Mouse (Mus musculus) layer of hippocampus, postnatal 10 days (tissue): ENCODE data around the gene Gpr55. TPM values are rescaled to one million over a fixed set of nuclear protein-coding genes. Genes with fewer than 3 reads are reported as not detected.

Experiments
- DNase-seq, 2 experiments: peaks; one replicate each; pipeline ENCODE4 v3.0.0; 2021; ENCODE audit warnings: low spot score in 2 of 2
- total RNA-seq, 2 experiments: library from RNA; stranded (reverse); gene quantifications; 2 replicates each; pipeline ENCODE4 v1.2.3; 2021

Gene Gpr55
- total RNA-seq, 2 experiments from 2014 or later, result 0.09 to 0.16 TPM

DNA sequence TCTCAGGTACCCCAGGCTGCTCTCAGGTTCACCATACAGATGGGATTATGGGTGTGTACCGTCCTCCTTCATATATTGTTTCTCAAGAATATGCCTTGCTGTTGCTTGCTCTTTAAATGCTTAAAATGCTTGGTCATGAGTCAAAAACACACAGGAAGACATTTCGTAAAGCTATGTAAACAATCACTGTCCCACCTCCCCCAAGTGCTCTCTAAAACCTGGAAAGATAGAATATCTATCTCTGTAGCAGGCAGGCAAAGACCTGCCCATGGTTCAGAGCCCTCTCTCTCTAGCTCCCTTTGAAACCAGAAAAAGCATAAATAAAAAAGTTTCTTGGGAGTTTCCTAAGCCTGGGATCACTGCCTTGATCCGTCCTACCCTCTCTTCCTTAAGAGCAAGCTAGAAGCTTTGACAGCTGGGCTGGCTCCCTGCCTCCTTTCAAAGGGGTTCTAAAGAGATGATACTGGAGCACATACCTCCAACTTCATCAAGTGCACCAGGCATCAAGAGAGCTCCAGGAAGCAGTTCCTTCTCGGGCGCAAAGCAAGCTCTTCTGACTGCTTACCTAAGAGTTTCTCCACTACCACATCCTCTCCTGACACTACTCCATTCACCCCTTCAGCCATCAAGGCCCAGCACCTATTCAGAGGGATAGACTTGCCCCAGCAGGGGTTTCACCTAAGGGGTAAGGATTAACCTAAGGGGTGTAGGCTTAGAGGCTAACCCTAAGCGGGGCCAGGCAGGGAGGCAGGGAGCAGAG, 1.5 kb downstream of the Gpr55 start:
- DNase-seq, result no peak

DNA sequence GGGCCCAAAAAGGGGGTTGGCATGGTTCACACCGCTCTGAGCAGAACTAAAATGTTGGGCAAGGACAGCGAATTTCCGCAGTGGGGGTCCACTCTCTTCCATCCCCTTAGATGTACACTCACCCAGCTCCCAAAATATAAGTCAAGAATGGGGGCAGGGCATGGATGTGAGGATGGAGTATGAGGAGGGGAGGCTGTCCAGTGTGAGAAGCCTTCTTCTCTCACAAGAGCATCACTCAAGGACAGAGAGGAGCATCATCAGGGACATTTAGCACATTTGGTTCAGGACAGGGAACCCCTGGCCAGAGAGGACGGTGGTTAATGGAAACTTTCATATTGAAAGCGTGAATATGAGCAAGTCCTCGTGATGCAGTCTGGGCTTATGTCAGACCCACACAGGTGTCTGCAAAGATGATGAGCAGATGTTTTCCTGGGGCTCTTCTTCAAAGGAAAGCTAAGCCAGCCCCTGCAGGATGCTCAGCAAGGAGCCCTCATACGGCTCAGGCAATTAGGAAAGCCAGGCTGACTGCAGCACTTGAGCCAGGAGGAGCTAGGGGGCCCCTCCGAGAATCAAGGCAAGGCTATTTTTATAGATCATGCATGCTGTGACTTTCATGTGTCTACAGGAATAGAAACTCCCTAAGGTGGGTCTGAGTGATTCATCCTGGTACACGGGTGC, 2.7 kb downstream of the Gpr55 start:
- no peak for DNase-seq

DNA sequence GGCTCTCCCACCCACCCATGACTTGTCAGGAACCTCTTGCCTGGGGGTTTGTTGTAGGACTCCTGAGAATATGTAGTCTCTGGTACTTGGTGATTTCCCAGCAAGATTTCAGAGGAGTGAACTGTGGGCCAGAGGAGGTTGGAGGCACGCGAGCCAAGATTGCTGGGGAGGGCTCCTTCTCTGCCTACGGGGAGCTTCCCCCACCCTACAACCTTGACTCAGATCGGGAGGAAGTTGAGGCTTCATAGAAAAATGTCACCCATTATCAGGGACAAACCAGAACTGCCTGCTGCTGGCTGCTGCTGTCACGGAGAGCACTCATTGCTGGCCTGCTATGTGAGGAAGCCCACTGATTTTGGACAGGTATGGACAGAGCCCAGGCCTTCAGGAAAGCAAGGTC, 3.5 kb downstream of the Gpr55 start:
- DNase-seq, result no peak

DNA sequence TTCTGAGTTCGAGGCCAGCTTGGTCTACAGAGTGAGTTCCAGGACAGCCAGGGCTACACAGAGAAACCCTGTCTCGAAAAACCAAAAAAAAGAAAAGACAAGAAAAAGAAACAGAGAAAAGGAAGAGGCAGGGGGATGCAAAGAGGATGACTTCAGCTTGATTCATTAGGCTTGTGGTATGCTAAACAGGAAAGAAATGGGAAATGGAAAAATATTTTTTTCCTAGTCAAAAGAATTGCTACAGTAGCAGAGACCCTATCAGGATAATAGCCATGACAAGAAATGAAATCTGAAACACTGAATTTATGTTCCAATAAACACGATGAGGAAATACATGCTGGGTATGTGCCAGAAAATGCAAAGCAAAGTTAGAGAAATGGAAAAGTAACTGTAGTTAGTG, 5.7 kb downstream of the Gpr55 start:
- DNase-seq, result no peak

DNA sequence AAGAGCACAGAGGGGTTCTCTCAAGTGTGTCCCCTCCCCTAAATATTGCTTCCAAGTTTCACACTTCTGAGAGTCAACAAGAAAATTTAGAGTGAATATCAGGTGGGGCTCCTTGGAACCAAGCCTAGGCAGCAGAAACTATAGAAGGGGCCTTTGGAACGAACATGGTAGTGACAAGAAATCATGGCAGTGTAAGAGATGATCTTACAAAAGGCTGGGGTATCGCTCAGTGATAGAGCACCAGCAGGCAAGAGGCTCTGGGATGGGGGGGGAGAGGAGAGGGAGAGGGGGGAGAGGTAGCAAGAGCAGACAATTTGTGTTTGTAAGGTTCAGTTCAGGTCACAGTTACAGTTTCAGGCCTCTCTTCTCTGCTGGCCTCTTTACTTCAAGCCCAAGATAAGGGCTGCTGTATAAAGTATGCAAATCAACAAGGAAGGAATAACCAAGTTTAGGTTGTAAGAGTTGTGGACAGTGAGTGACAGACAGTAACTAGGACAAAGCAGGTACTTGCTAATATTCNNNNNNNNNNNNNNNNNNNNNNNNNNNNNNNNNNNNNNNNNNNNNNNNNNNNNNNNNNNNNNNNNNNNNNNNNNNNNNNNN, 11.6 kb downstream of the Gpr55 start:
- no peak for DNase-seq

DNA sequence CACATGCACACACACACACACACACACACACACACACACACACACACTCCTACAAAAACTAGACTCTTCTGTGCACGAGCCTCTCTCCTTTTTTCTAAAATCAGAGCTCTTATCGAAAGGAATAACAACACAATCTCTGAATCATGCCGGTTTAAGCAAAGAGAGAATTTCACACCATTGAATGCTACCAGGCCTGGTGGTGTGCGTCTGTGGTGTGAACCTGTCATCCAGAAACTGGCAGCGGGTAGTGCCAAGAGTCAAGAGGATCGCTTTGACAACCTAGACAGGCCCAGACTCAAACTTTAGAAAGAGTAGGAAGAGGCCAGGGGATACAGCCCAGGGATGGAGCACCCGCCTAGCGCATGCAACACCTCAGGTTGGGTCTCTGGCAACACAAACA, 18.5 kb downstream of the Gpr55 start:
- DNase-seq, result no peak

DNA sequence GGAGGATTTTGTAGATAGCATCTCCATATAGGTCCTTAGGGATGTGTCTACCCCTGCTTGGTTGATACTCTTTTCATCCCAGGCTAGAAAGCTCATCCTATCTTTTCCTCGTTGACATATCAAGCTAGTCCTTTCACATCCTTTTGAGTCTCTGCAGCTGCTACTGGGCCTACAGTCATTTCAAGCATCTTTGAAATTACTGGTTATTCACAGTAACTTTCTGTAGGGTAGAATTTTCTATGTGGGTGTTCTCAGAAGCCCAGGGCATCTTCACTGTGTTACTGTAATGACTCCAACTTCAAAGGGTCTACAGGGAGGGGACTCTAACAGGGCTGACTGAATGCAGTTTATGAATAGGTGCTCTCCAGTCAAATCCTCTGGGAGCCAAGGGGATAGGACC, 23.5 kb downstream of the Gpr55 start:
- no peak for DNase-seq

DNA sequence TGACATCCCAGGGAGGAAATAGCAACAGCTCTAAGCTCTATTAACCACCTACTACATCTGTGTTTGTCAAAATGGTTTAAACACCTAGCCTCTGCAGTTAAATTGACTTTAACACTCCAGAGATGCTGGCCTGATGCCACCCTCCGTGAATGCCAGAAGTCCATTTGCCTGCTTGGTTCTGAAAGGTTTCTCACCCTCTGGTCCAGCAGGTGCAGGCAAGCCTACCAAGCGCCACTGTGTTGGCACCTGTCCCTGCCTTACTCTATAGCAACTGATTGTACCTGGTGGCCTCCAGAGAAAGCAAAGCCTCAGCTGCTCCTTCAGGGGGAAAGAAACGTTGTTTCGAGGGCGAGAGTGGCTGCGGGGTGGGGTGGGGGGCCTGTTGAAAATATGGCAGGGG, 24.5 kb downstream of the Gpr55 start:
- no peak for DNase-seq

DNA sequence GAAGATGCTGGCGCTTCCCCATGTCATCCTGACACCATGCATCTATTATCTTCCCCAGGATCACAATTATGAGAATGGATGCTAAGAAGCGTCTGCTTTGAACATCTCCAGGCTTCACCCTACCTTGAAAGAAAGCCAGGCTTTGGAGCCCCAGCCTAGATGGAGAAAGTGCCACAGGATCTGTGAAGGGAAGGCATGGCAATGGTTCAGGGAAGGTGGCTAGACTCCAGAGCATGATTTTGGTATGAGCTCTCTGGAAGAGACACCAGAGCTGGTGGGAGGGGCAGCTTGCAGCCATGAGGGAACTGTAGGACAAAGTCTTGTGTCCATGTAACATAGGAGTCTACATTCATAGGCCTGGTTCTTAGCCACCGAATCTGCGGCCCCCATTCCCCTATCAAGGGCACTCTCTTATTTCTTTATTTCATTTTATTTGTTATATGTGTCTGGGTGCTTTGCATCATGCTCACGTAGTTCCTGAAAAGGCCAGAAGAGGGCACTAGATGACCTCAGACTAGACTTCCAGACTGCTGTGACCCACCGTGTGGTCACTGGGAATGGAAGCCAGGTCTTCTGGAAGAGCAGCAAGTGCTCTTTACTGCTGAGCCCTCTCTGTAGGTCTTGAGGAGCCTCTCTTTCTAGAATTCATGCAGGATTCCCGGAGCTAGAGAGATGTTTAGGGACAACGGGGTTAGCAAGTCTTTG, 25.5 kb downstream of the Gpr55 start:
- peak; percentile 73 for DNase-seq

DNA sequence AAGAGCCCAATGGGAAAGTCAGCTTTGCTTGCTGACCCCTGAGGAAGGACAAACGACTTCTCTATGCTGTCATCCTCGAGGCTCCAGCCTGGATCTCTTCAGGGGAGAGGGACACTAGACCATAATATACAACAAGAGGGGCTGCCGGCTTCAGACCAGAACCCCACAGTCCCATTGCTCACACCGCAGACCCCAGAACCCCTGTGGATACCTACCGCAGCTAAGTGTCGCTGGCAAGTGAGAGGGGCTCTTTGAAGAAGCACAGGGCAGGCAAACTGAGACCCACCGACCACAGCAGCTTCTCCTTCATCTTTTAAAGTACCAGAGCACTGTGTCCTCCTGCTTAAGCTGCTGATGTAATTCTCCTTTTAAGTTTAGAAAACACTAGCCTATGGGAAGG, 26.2 kb downstream of the Gpr55 start:
- no peak for DNase-seq

DNA sequence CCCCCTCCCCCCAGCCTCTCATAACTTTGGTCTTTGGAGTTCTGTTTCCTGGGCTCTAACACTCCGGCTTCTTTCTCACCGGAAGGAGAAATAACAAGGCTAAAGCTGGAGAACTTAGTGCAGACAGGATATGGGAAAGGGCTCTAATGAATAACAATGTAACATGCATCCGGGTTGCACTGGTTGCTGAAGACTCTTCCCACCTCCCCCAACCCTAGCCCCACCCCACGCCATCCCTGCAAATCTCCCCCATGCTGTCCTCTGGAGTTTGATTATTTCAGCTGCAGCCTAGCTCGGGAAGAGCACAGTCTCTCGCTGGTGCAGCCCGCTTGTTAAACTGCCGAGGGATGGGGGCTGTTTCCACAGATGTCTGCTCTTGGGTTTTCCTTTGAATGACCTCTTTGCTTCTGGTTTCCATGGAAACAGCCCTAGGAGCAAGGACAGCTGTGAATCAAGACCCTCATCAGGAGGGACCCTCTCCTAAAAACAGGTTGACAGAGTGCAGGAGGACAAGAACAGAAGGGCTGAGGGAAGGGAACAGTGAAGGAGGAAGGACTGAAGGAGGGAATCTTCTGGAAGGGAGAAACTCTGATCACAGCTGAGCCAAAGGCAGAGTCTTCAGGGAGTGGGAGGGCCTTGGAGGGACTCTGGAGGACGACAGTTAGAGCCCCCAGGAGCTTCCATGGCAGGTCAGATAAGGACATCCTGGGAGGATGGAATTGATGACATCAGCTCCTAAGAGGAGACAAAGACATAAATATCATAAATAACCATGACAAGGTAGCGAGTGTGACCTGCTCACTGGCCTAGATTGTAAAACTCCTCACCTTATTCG, 27.0 kb downstream of the Gpr55 start:
- DNase-seq, result no peak

DNA sequence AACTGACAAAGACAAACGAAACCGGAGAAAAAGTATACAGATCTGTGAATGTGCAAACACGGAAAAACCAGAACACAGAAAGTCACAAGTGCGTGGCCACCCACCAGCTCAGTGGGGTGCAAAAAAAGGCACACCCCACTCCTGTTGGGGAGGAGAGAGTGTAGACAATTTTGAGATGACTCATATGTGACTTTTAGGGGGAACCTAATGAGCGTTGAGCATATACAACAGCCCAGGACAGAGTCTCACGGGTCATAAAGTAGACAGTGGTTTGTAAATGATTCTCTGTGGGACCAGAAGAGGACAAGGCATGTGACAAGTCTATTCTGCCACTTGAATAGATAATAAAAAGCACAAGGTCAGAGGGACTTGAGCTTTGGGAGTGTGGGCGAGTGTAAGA, 27.6 kb downstream of the Gpr55 start:
- DNase-seq, result no peak

DNA sequence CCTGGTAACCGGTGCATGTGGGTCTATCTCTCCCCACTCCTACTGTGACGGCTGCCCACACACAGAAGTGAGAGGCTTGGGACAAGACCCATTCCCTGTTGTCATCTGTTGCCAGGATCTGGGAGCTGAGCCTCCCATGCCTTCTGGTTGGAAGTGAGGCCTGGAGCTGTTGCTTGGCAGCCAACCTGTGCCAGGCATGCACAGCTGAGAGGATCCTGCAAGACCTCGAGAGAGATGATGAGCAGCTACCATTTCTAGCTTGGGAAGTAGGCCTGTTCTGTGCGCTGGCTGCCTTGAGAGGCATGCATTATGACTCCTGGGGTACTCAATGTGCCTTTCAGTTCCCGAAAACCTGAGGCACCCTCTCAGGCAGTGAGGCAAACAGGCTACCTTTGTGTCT, 29.6 kb downstream of the Gpr55 start:
- no peak for DNase-seq

DNA sequence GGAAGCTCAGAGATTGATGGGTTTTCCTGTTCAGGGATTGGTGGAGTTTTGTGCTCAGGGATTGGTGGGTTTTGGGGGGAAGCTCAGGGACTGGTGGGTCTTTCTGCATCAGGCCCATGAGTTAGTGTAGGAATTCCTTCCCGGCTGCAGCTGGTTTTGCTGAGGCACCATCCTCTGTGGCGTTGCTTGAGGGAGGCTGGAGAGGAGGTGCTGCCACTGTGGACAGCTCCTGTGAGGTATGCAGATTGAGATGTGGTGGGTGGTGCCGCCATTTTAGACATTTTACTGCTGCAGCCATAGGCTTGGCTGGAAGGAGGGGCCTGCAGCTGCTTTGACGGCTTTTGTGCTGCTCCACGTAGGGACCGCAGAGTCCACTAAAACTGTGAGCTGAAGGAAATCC, 31.4 kb downstream of the Gpr55 start:
- no peak for DNase-seq

DNA sequence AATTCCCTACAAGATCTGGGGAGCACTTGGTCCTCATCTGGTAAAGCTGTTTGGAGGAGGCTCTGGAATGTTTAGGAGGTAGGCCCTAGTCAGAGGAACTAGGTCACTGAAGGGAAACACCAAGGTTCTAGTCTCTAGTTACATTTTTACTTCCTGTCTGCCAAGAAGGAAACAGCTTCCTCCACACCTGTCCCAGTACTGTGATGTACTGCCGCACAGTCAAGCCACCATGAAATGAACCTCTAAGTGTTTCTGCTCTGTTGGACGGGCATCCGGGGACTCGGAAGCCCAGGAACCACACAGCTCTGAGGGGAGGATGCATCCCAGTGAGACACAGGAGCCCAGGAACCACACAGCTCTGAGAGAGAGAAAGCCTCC, 32.1 kb downstream of the Gpr55 start:
- no peak for DNase-seq

DNA sequence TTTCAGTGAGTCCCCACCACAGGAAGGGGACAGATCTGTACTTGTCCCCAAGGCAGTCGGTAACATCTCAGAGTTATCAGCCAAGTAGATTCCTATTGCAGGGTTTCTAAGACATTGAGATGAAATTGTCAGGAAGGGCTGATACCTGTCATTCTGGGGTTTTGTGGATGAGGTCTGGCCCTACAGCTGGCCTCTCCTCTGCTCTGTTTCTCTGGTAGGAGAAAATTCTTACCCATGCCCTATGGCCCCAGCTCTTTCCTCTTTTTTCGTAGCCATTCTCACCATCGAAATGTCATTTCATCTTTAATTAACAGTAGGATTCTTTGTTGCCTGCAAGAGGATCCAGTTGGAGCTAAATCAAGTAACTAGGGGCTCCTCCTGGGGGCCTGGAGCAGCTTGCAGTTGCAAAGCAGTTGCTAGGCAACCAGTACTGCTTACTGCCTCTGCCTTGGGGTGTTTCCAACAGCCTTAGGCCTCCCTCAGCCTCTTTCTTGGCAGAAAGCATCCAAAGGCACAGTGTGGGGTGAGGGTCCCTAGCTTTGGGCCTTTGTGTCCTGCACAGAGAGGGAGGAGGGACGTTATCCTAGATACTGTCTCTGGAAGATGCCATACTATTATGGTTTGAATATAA, 32.6 kb downstream of the Gpr55 start, which contains the start of gene 4933407L21Rik:
Gene 4933407L21Rik, plus strand, starts transcription at position 427 of the 631 bp plus-strand sequence.
- DNase-seq, result peak; percentile 73 to 77

DNA sequence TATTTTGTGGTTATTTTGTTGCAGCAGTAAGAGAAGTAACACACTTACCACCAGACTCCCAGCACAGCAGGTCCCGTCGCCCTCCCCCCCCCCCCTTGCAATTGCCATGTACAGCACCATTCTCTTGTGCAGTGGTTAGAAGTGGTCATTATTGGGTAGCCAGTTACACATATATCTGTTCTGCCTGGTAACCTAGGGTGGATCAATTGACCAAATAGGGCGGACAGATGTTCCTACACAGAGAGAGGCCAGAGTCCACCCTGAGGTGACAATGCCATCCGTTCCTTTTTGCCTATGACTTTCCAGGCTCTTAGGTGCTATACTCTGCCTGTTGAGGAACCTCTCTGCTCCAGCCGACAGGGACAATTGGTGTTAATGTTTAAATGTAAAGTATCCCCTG, 35.6 kb downstream of the Gpr55 start:
- no peak for DNase-seq

DNA sequence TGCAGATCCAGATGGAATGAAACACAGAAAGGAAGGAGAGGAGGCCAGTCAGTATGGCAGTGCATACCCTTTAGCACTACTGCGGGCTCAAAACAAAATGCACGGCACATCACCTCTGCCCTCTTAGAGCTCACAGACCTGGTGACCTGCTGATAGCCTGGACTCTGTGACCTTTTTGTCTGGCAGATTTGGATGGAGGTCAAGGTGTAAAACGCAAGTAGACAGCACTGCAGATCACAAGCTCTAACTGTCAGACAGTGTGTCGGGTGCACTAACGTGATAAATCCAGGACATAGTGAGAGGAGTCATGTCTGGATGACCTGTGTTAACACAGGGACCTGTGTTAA, 38.0 kb downstream of the Gpr55 start:
- no peak for DNase-seq

DNA sequence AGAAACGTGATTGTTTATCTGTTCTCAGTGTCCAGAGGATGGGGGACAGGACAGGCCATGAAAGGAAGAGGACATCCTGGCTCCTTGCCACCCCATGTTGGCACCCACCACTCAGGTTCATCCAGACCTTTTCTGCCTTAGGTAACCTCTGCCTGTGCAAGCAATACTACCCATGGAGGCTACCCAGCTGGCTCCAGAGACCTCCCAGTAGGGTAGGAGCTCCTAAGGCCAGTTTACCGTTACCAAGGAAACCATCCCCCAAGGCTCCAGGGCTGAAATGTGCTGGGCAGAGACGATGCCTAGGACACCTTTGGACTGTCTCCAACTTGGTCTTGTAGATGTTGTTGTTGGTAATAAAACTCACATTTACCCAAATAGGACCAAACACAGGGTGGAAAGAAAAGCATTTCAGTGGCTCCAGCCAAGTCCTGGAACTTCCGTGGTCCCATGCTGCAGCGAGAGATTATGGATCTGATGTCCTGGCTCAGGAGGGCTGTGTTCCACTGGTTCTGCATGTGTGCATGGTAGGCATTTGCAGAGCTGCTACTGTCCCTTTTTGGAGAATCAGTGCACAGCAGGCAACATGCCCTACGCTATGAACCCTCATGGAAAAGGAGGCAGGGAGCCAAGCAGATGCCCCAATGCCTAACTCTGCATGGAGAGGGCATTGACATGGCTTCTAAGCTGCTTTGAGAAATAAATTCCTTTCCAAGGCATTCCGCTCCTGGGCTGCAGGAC, 38.5 kb downstream of the Gpr55 start:
- peak in 1 of 2 experiments; percentile 59 for DNase-seq

DNA sequence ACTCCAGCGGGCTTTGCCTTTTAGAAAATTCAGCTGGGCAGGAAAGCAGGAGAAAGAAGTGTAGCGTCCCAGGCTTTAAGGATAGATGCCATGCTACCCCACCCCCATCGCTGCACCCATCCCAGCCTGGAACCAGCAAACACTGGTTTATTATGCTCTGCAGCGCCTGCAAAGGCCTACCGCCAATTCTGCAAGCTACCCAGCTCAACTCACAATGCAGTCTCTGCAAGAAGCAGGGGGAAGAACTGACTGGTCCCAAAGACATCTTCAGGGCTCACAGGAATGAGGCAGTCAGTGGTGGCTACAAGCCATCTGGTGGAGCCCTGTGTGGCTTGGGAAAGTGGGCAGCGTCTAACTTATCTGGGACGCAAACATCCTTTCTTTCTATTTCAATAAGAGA, 39.1 kb downstream of the Gpr55 start:
- peak in 1 of 2 experiments; percentile 64 for DNase-seq
